Mouse (Mus musculus) lung, postnatal 0 days (tissue): ENCODE results near the gene Coq8a. TPM values are rescaled to one million over a fixed set of nuclear protein-coding genes. Genes with fewer than 3 reads are reported as not detected.

Source experiments
- ATAC-seq: fragments of 200-750 bp; cut with Nextera tagmentation; 2 replicates; pipeline ENCODE4 v1.8.0; 2017; ENCODE audit warnings: moderate library complexity
- DNase-seq: peaks from one replicate; pipeline ENCODE4 v3.0.0-alpha.2; 2016; ENCODE audit warnings: low spot score
- H3K27ac ChIP-seq: fragments of 300-500 bp; sonication (generic); 2 replicates; pipeline ENCODE4 v1.5.1; 2014; ENCODE audit warnings: antibody characterized with exemption, mild to moderate bottlenecking, low read length, mixed read lengths
- H3K27me3 ChIP-seq: fragments of 300-500 bp; sonication (generic); replicated peaks from 2 replicates; pipeline ENCODE4 v1.6.1; 2014; ENCODE audit warnings: low read length, mixed read lengths; ENCODE audit not compliant: insufficient read depth
- H3K36me3 ChIP-seq: fragments of 300-500 bp; sonication (generic); 2 replicates; pipeline ENCODE4 v1.6.1; 2014; ENCODE audit warnings: low read length, mixed read lengths; ENCODE audit not compliant: insufficient read depth
- H3K4me1 ChIP-seq: fragments of 300-500 bp; sonication (generic); 2 replicates; pipeline ENCODE4 v1.6.1; 2014; ENCODE audit warnings: antibody characterized with exemption, low read depth, low read length, mixed read lengths; ENCODE audit not compliant: insufficient read depth
- H3K4me2 ChIP-seq: fragments of 300-500 bp; sonication (generic); replicated peaks from 2 replicates; pipeline ENCODE4 v1.6.1; 2014; ENCODE audit warnings: low read depth, mild to moderate bottlenecking, low read length, moderate library complexity, mixed read lengths
- H3K4me3 ChIP-seq: fragments of 300-500 bp; sonication (generic); 2 replicates; pipeline ENCODE4 v1.5.1; 2014; ENCODE audit warnings: low read depth, low read length
- H3K9ac ChIP-seq: fragments of 300-500 bp; sonication (generic); replicated peaks from 2 replicates; pipeline ENCODE4 v1.6.1; 2014; ENCODE audit warnings: low read depth, mild to moderate bottlenecking
- H3K9me3 ChIP-seq: fragments of 300-500 bp; sonication (generic); 2 replicates; pipeline ENCODE4 v1.6.1; 2016; ENCODE audit warnings: low read length, mixed read lengths
- CTCF ChIP-seq: IDR thresholded peaks from 2 replicates; pipeline ENCODE4 v1.5.1; 2016; ENCODE audit warnings: antibody characterized with exemption, mild to moderate bottlenecking
- EP300 ChIP-seq: IDR thresholded peaks from 2 replicates; pipeline ENCODE4 v1.6.1; 2016; ENCODE audit warnings: antibody characterized with exemption, mild to moderate bottlenecking, control low read depth
- WGBS: fragments of 180-500 bp; shearing (Covaris S2); extraction: QIAGEN DNeasy Blood & Tissue Kit; methylation state at CpG from one replicate; pipeline ENCODE4 v1.1.7; 2014; 5-methylcytosine and 5-hydroxymethylcytosine counted together
- polyA plus RNA-seq: library from polyadenylated mRNA; unstranded; fragments of >200 nt; fragmentation: Nextera tagmentation; extraction: Ambion mirVana; gene quantifications from 2 replicates; pipeline ENCODE4 v1.2.1, GENCODE M21; 2015

The Coq8a gene
- polyA plus RNA-seq, 1 experiment from 2014 or later: 18.6 TPM

GRCm38 (mm10) chr1:180194781-180195471 lies 4.5 kb downstream of the Coq8a start:
- H3K9ac ChIP-seq: peak overlapping the region; percentile 37
- H3K4me1 ChIP-seq: peaks cover 4% of the 10 kb centered on the region
- no peaks in the 10 kb centered on the region for H3K27me3 ChIP-seq
- no peaks in the 10 kb centered on the region for H3K36me3 ChIP-seq
- H3K27ac ChIP-seq: peak overlapping the region; percentile 78
- TF ChIP-seq CTCF: no peak
- TF ChIP-seq EP300: no peak
- H3K9me3 ChIP-seq: no peaks in the 10 kb centered on the region
- peak overlapping the region; percentile 46 for H3K4me3 ChIP-seq
- H3K4me2 ChIP-seq: peak overlapping the region; percentile 79
- DNase-seq (peak; percentile 79), ATAC-seq (peak; percentile 62)
- 16% methylated on average over 9 of the region's 9 CpGs for WGBS

GRCm38 (mm10) chr1:180194048-180194447 lies 5.4 kb downstream of the Coq8a start:
- H3K4me1 ChIP-seq: peaks cover 4% of the 10 kb centered on the region
- TF ChIP-seq CTCF (no peak), EP300 (no peak)
- H3K9ac ChIP-seq: no peak overlapping the region
- H3K9me3 ChIP-seq: no peaks in the 10 kb centered on the region
- H3K36me3 ChIP-seq: no peaks in the 10 kb centered on the region
- 74% methylated on average over 9 of the region's 9 CpGs for WGBS
- no peak overlapping the region for H3K27ac ChIP-seq
- no peak for DNase-seq
- H3K4me3 ChIP-seq: no peak overlapping the region
- no peak overlapping the region for H3K4me2 ChIP-seq
- H3K27me3 ChIP-seq: no peaks in the 10 kb centered on the region
- ATAC-seq: no peak

- Histone ChIP-seq H3K4me2 (no peak overlapping the region), H3K9me3 (no peaks in the 10 kb centered on the region), H3K9ac (no peak overlapping the region), H3K4me1 (peaks cover 4% of the 10 kb centered on the region), H3K27ac (no peak overlapping the region), H3K36me3 (no peaks in the 10 kb centered on the region), H3K27me3 (no peaks in the 10 kb centered on the region), H3K4me3 (no peak overlapping the region)
- DNase-seq (no peak), ATAC-seq (no peak)
- WGBS: 62% methylated on average over 8 of the region's 8 CpGs
- TF ChIP-seq EP300 (no peak), CTCF (no peak)
These were observed 5.9 kb downstream of the Coq8a start for GRCm38 (mm10) chr1:180193391-180193935.

- Histone ChIP-seq H3K36me3 (no peaks in the 10 kb centered on the region), H3K4me2 (no peak overlapping the region), H3K4me1 (peaks cover 4% of the 10 kb centered on the region), H3K27ac (no peak overlapping the region), H3K27me3 (no peaks in the 10 kb centered on the region), H3K9ac (no peak overlapping the region), H3K9me3 (no peaks in the 10 kb centered on the region), H3K4me3 (no peak overlapping the region)
- WGBS: 36% methylated on average over 4 of the region's 4 CpGs
- ATAC-seq: no peak
- DNase-seq: no peak
- no peak for TF ChIP-seq EP300
- TF ChIP-seq CTCF: no peak
These were observed 6.5 kb downstream of the Coq8a start for GRCm38 (mm10) chr1:180192866-180193265.

- Histone ChIP-seq H3K4me1 (peaks cover 4% of the 10 kb centered on the region), H3K27ac (no peak overlapping the region), H3K9ac (no peak overlapping the region), H3K4me2 (no peak overlapping the region), H3K27me3 (no peaks in the 10 kb centered on the region), H3K4me3 (no peak overlapping the region), H3K9me3 (no peaks in the 10 kb centered on the region), H3K36me3 (no peaks in the 10 kb centered on the region)
- 63% methylated on average over 7 of the region's 7 CpGs for WGBS
- TF ChIP-seq EP300 (no peak), CTCF (no peak)
- no peak for DNase-seq
- ATAC-seq: no peak
These were observed 7.7 kb downstream of the Coq8a start for GRCm38 (mm10) chr1:180191651-180192220.

GRCm38 (mm10) chr1:180191112-180191511 lies 8.3 kb downstream of the Coq8a start:
- Histone ChIP-seq H3K27me3 (no peaks in the 10 kb centered on the region), H3K9me3 (no peaks in the 10 kb centered on the region), H3K27ac (no peak overlapping the region), H3K36me3 (no peaks in the 10 kb centered on the region), H3K4me2 (no peak overlapping the region), H3K4me3 (no peak overlapping the region), H3K9ac (no peak overlapping the region), H3K4me1 (peaks cover 4% of the 10 kb centered on the region)
- 70% methylated on average over 8 of the region's 8 CpGs for WGBS
- DNase-seq (no peak), ATAC-seq (no peak)
- TF ChIP-seq CTCF (no peak), EP300 (no peak)
